Mouse (Mus musculus): ENCODE measurements around the gene Gm21761. TPM values are rescaled to one million over a fixed set of nuclear protein-coding genes. Genes with fewer than 3 reads are reported as not detected.
"Not testable (repeated sequence)": the region's sequence is repeated elsewhere in the genome, so short reads cannot be mapped to it uniquely, and the experiment has no call there.

The Gm21761 gene
- total and polyA plus RNA-seq, 3 experiments = 7.0 to 78.3 (median 12.7) TPM

DNA sequence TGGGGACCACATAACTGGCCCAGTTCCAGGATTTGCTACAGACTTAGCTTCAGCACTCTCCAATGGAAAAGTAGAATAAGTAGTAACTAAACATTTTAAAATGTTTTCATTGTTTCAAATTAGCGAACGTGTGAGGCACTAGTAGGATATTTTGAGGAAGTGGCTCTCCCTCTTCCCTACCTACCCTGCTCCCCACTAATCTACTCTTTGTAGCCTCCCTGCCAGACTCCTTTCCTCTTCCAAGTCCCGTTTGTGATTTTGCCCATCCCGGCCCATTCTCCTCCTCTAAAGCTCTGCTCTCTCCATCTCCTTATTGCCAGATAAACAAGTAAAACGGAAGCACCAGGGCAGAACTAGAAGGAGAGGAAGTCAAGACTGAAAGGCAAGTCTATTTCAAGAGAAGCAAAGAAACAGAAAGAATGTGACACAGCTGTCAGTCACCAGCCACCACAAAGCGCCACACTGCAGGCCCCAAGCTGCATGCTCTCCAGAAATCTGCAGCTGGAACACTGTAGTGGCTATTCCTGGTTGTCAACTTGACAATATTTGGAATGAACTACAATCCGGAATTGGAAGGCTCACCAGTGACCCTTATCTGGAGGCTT, 64.6 kb downstream of the Gm21761 start:
- H3K27ac ChIP-seq (ENCODE audit: insufficient read depth, low read depth); H3K4me3 ChIP-seq (replicated peaks in 1 of 3; ENCODE audit: low read depth in 2 of 3, low read length in 2 of 3, poor library complexity in 1 of 3); in situ Hi-C loops (cut with MboI; ENCODE audit: low pct_ligation_motif_present, low pct_unique_long_range_greater_than_20kb, low sequenced_read_pairs); dilution Hi-C loops (cut with MboI; ENCODE audit: extremely low pct_ligation_motif_present, extremely low pct_unique_long_range_greater_than_20kb, low sequenced_read_pairs); H3K4me1 ChIP-seq (ENCODE audit: control insufficient read depth in 1 of 2, insufficient read depth in 2 of 2); DNase-seq (ENCODE audit: extremely low read depth); H3K27me3 ChIP-seq (replicated peaks); H3K36me3 ChIP-seq (replicated peaks in 1 of 2; ENCODE audit: control insufficient read depth in 1 of 2, insufficient read depth in 1 of 2, low read length in 1 of 2); H3K9me3 ChIP-seq (replicated peaks; ENCODE audit: low read length); H3K79me2 ChIP-seq (replicated peaks; ENCODE audit: control insufficient read depth, extremely low read depth, insufficient read depth, poor library complexity, severe bottlenecking); H3K4me2 ChIP-seq (ENCODE audit: insufficient read depth, low read depth, poor library complexity, severe bottlenecking); H3K9ac ChIP-seq (ENCODE audit: insufficient read depth, low read depth): not testable (repeated sequence)

DNA sequence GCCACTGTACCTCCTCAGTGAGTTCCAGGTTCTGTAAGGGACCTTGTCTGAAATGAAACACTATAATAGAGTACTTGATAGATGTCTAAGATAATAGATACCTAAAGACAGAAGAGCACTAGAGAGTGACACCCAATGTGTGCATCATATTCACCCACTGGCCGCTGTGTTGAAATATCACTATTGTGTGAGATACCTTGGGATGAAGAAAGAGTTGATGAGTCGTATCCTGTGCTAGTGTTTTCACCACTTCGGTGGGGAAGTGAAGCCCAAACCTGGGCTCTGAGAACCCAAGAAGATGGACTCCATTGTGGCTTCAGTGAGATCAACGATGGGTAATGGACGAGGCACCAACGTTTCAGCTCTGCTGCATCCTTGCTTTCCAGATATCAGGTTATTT, 66.7 kb downstream of the Gm21761 start:
- H3K9me3 ChIP-seq (replicated peaks; ENCODE audit: low read length); H3K4me2 ChIP-seq (ENCODE audit: insufficient read depth, low read depth, poor library complexity, severe bottlenecking); H3K9ac ChIP-seq (ENCODE audit: insufficient read depth, low read depth); H3K27me3 ChIP-seq (replicated peaks); dilution Hi-C loops (cut with MboI; ENCODE audit: extremely low pct_ligation_motif_present, extremely low pct_unique_long_range_greater_than_20kb, low sequenced_read_pairs); in situ Hi-C loops (cut with MboI; ENCODE audit: low pct_ligation_motif_present, low pct_unique_long_range_greater_than_20kb, low sequenced_read_pairs); H3K27ac ChIP-seq (ENCODE audit: insufficient read depth, low read depth); H3K36me3 ChIP-seq (replicated peaks in 1 of 2; ENCODE audit: control insufficient read depth in 1 of 2, insufficient read depth in 1 of 2, low read length in 1 of 2); H3K4me3 ChIP-seq (replicated peaks in 1 of 3; ENCODE audit: low read depth in 2 of 3, low read length in 2 of 3, poor library complexity in 1 of 3); H3K79me2 ChIP-seq (replicated peaks; ENCODE audit: control insufficient read depth, extremely low read depth, insufficient read depth, poor library complexity, severe bottlenecking); DNase-seq (ENCODE audit: extremely low read depth); H3K4me1 ChIP-seq (ENCODE audit: control insufficient read depth in 1 of 2, insufficient read depth in 2 of 2): not testable (repeated sequence)

Other genes with a start within 250 kb of the Gm21761 start
- 57.6 and 61.2 TPM in 2 replicates for gene Hmgcs1, start 238.9 kb downstream of the Gm21761 start, total RNA-seq (2012; rRNA removed)
- 175 and 225 TPM in 2 replicates for gene Hmgcs1, start 238.9 kb downstream of the Gm21761 start, total RNA-seq (2014; rRNA removed)
- 105 and 119 TPM in 2 replicates for gene Hmgcs1, start 238.9 kb downstream of the Gm21761 start, polyA plus RNA-seq (2012; ENCODE audit: insufficient read length, low read depth)
- gene Nim1k, start 173.4 kb downstream of the Gm21761 start, total RNA-seq (2012; rRNA removed) = 0.04 TPM in 2 replicates
- 0.09 and 0.14 TPM in 2 replicates for gene Nim1k, start 173.4 kb downstream of the Gm21761 start, total RNA-seq (2014; rRNA removed)
- 0.16 and 0.22 TPM in 2 replicates for gene Nim1k, start 173.4 kb downstream of the Gm21761 start, polyA plus RNA-seq (2012; ENCODE audit: insufficient read length, low read depth)
- 31.3 and 35.9 TPM in 2 replicates for gene Zfp131, start 138.4 kb downstream of the Gm21761 start, total RNA-seq (2012; rRNA removed)
- 61.4 and 70.6 TPM in 2 replicates for gene Zfp131, start 138.4 kb downstream of the Gm21761 start, total RNA-seq (2014; rRNA removed)
- 42.6 and 49.3 TPM in 2 replicates for gene Zfp131, start 138.4 kb downstream of the Gm21761 start, polyA plus RNA-seq (2012; ENCODE audit: insufficient read length, low read depth)
- gene AF067063, start 99.1 kb downstream of the Gm21761 start, total RNA-seq (2012; rRNA removed) = not detected in 2 replicates
- not detected in 2 replicates for gene AF067063, start 99.1 kb downstream of the Gm21761 start, total RNA-seq (2014; rRNA removed)
- not detected in 2 replicates for gene AF067063, start 99.1 kb downstream of the Gm21761 start, polyA plus RNA-seq (2012; ENCODE audit: insufficient read length, low read depth)
- not detected in 2 replicates for gene D13Ertd608e, start 93.3 kb downstream of the Gm21761 start, total RNA-seq (2012; rRNA removed)
- gene D13Ertd608e, start 93.3 kb downstream of the Gm21761 start, total RNA-seq (2014; rRNA removed) = not detected in 2 replicates
- not detected in 2 replicates for gene D13Ertd608e, start 93.3 kb downstream of the Gm21761 start, polyA plus RNA-seq (2012; ENCODE audit: insufficient read length, low read depth)
- gene Tcstv1, start 34.5 kb downstream of the Gm21761 start, total RNA-seq (2012; rRNA removed) = not detected in 2 replicates
- not detected in 2 replicates for gene Tcstv1, start 34.5 kb downstream of the Gm21761 start, total RNA-seq (2014; rRNA removed)
- gene Tcstv1, start 34.5 kb downstream of the Gm21761 start, polyA plus RNA-seq (2012; ENCODE audit: insufficient read length, low read depth) = not detected in 2 replicates
- 2.4 and 2.9 TPM in 2 replicates for gene B020031M17Rik, start 21.5 kb upstream of the Gm21761 start, total RNA-seq (2012; rRNA removed)
- gene B020031M17Rik, start 21.5 kb upstream of the Gm21761 start, total RNA-seq (2014; rRNA removed) = 0.88 TPM in 1 of 2 replicates, not detected in the other
- 1.7 and 1.9 TPM in 2 replicates for gene B020031M17Rik, start 21.5 kb upstream of the Gm21761 start, polyA plus RNA-seq (2012; ENCODE audit: insufficient read length, low read depth)
- 0.34 TPM in 1 of 2 replicates, not detected in the other for gene Gm36079, start 97.7 kb upstream of the Gm21761 start, total RNA-seq (2012; rRNA removed)
- gene Gm36079, start 97.7 kb upstream of the Gm21761 start, total RNA-seq (2014; rRNA removed) = not detected in 2 replicates
- gene Gm36079, start 97.7 kb upstream of the Gm21761 start, polyA plus RNA-seq (2012; ENCODE audit: insufficient read length, low read depth) = 0.86 TPM in 1 of 2 replicates, not detected in the other
- gene Gm21188, start 122.9 kb upstream of the Gm21761 start, total RNA-seq (2012; rRNA removed) = 1.2 TPM in 2 replicates
- gene Gm21188, start 122.9 kb upstream of the Gm21761 start, total RNA-seq (2014; rRNA removed) = 0.38 and 0.82 TPM in 2 replicates
- gene Gm21188, start 122.9 kb upstream of the Gm21761 start, polyA plus RNA-seq (2012; ENCODE audit: insufficient read length, low read depth) = 1.5 and 1.6 TPM in 2 replicates
- 65.7 and 102 TPM in 2 replicates for gene Gm20767, start 211.0 kb upstream of the Gm21761 start, total RNA-seq (2012; rRNA removed)
- 2.1 and 5.1 TPM in 2 replicates for gene Gm20767, start 211.0 kb upstream of the Gm21761 start, total RNA-seq (2014; rRNA removed)
- 4.8 and 8.4 TPM in 2 replicates for gene Gm20767, start 211.0 kb upstream of the Gm21761 start, polyA plus RNA-seq (2012; ENCODE audit: insufficient read length, low read depth)
- 0.38 and 0.42 TPM in 2 replicates for gene Gm21818, start 243.2 kb upstream of the Gm21761 start, total RNA-seq (2012; rRNA removed)
- gene Gm21818, start 243.2 kb upstream of the Gm21761 start, total RNA-seq (2014; rRNA removed) = 0.64 and 1.3 TPM in 2 replicates
- 0.50 and 0.79 TPM in 2 replicates for gene Gm21818, start 243.2 kb upstream of the Gm21761 start, polyA plus RNA-seq (2012; ENCODE audit: insufficient read length, low read depth)

Measured in CH12.LX (cell line).